Mouse (Mus musculus): ENCODE data around the gene Palld.

DNA sequence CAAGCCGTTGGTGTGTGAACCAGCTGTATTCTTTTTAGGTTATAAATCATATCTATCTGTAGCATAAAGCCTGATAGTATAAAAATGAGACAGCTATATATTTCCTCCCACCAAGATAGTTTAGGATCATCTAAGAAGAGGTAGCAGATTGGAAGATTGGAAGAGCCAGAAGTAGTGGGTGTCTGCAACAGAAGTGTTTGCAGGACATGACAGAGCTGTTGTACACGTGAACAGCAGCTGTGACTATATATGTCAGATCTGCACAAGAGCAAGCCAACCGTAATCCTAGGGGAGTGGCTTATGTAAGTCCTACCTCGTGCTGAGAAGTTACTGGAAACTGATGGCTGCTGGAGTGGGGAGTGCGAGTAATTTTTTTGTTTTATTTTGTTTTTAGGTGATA lies 240.9 kb downstream of the Palld start:
- TF ChIP-seq CTCF (conservative IDR thresholded peaks at IDR 0.05; ENCODE audit: insufficient read depth, insufficient read length, low read depth, low read length) (no peak), POLR2A (IDR thresholded peaks at IDR 0.05; ENCODE audit: low read depth, low read length) (no peak)

All from kidney, adult 2 months (tissue).